Mouse (Mus musculus): ENCODE data around the gene Ginm1. TPM values are rescaled to one million over a fixed set of nuclear protein-coding genes. Genes with fewer than 3 reads are reported as not detected.

The Ginm1 gene
- total RNA-seq, 4 experiments from 2014 or later: 94.3 to 115 (median 102) TPM

Small RNAs within 50 kb of the gene (microRNA-seq; reads per million reads assigned to microRNA genes)
- not detected for gene Mir5104

Other genes with a start within 250 kb of the Ginm1 start
- 1 to 10 TPM; 2.8 to 6.1 (median 3.8) TPM for gene Lrp11, start 203.0 kb downstream of the Ginm1 start, total RNA-seq (2022)
- gene Nup43, start 125.3 kb downstream of the Ginm1 start, total RNA-seq (2022): 1 to 10 TPM; 4.9 to 7.1 (median 6.0) TPM
- 100 to 1,000 TPM in 1 of 4 experiments, 10 to 100 TPM in 3; 94.3 to 102 (median 98.0) TPM for gene Pcmt1, start 111.7 kb downstream of the Ginm1 start, total RNA-seq (2022)
- gene Lats1, start 111.6 kb downstream of the Ginm1 start, total RNA-seq (2022): 10 to 100 TPM; 10.5 to 12.1 (median 10.8) TPM
- 10 to 100 TPM; 10.1 to 14.0 (median 13.7) TPM for gene Katna1, start 66.8 kb downstream of the Ginm1 start, total RNA-seq (2022)
- 10 to 100 TPM; 10.3 to 15.9 (median 13.5) TPM for gene Ppil4, start 67 bp upstream of the Ginm1 start, total RNA-seq (2022)
- under 1 TPM; 0.14 to 0.26 (median 0.23) TPM for gene Zc3h12d, start 39.6 kb upstream of the Ginm1 start, total RNA-seq (2022)
- gene Tab2, start 163.4 kb upstream of the Ginm1 start, total RNA-seq (2022): 10 to 100 TPM; 48.7 to 54.6 (median 51.3) TPM

All from heart, adult 8-10 months (tissue).